Mouse (Mus musculus) ES-Bruce4 (cell line): ENCODE data around the gene Il27. TPM values are rescaled to one million over a fixed set of nuclear protein-coding genes. Genes with fewer than 3 reads are reported as not detected.

ENCODE experiments used
- H3K27ac ChIP-seq: 2 replicates; pipeline ENCODE4 v1.5.1; 2012; ENCODE audit warnings: low read length, inconsistent platforms; ENCODE audit not compliant: insufficient read depth
- H3K27me3 ChIP-seq: 2 replicates; pipeline ENCODE4 v1.6.1; 2012; ENCODE audit warnings: mild to moderate bottlenecking, low read length, inconsistent platforms; ENCODE audit not compliant: control insufficient read depth, poor library complexity, insufficient read depth, severe bottlenecking
- H3K36me3 ChIP-seq: 2 replicates; pipeline ENCODE4 v1.6.1; 2012; ENCODE audit warnings: inconsistent platforms, mild to moderate bottlenecking, low read length, moderate library complexity; ENCODE audit not compliant: control insufficient read depth, poor library complexity, insufficient read depth, severe bottlenecking
- H3K4me1 ChIP-seq: one replicate; pipeline ENCODE4 v1.8.1; 2011; ENCODE audit warnings: low read length; ENCODE audit not compliant: control insufficient read depth, insufficient read depth
- H3K4me3 ChIP-seq: 2 replicates; pipeline ENCODE4 v1.5.1; 2011; ENCODE audit warnings: low read depth, mild to moderate bottlenecking, low read length
- H3K9ac ChIP-seq: 2 replicates; pipeline ENCODE4 v1.6.1; 2012; ENCODE audit warnings: low read depth, mild to moderate bottlenecking, inconsistent platforms; ENCODE audit not compliant: poor library complexity, severe bottlenecking
- H3K9me3 ChIP-seq: replicated peaks from 2 replicates; pipeline ENCODE4 v1.6.1; 2012; ENCODE audit warnings: mild to moderate bottlenecking, low read length, inconsistent platforms; ENCODE audit not compliant: control insufficient read depth, poor library complexity, insufficient read depth, severe bottlenecking
- CTCF ChIP-seq: IDR thresholded peaks from one replicate; pipeline ENCODE4 v1.8.1; 2011; ENCODE audit warnings: low read depth, low read length
- EP300 ChIP-seq: IDR thresholded peaks from 2 replicates; pipeline ENCODE4 v1.6.1; 2011; ENCODE audit warnings: low read depth, low read length; ENCODE audit not compliant: insufficient read depth
- POLR2A ChIP-seq: IDR thresholded peaks from one replicate; pipeline ENCODE4 v1.8.1; 2011; ENCODE audit warnings: low read length; ENCODE audit not compliant: insufficient read depth
- polyA plus RNA-seq: library from polyadenylated mRNA; stranded (reverse); fragments of >200 nt; gene quantifications from 2 replicates; pipeline ENCODE4 v1.2.4, GENCODE M21; 2011; ENCODE audit warnings: low read depth; ENCODE audit not compliant: missing spikeins, insufficient read depth, insufficient read length

The Il27 gene
- polyA plus RNA-seq, 1 experiment, result not detected

DNA sequence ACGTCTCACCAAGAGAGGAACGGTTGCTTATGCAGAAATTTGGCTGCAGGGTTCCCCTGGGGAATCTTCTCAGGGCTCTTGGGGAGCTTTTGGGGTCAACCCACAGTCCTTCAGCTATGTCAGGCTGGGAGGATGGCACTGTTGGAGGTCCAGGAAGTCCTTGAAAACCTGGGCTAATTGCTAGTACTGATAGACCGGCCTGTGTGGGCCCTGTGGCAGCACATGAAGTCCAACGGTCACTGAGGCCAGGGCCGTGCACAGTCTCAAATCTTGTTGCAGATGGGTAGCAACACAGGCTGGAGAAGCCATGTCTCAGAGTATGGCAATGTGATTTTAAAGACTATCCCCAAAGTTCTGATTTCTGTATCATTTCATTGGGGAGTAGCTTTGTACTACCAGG, 13.1 kb upstream of the Il27 start:
- H3K4me1 ChIP-seq, result no peaks in the 10 kb centered on the region
- no peak overlapping the region for H3K4me3 ChIP-seq
- H3K27ac ChIP-seq, result no peak overlapping the region
- no peaks in the 10 kb centered on the region for H3K9me3 ChIP-seq
- H3K36me3 ChIP-seq, result no peaks in the 10 kb centered on the region
- H3K27me3 ChIP-seq, result no peaks in the 10 kb centered on the region
- TF ChIP-seq EP300 (no peak), CTCF (no peak), POLR2A (no peak)
- no peak overlapping the region for H3K9ac ChIP-seq

DNA sequence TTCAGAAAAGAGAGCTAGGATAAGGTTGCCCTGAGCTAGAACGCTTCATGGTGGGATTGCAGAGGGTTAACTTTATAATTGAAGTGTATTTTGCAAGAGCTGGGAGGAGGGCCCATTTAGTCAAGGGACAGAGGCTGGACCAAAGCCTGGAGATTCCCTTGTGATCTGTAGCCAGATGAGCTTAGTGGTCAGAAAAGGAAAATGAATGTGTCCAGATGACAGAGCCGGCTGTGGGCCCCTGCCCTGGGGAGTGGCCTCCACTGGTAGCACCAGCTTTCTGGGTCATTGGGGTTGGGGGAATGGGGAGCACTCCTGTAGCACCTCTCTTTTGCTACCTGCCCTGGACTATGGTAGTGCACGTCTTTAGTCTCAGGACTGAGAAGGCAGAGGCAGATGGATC, 12.3 kb upstream of the Il27 start:
- no peak overlapping the region for H3K27ac ChIP-seq
- no peaks in the 10 kb centered on the region for H3K9me3 ChIP-seq
- TF ChIP-seq CTCF, result no peak
- no peak for TF ChIP-seq POLR2A
- TF ChIP-seq EP300, result no peak
- no peak overlapping the region for H3K9ac ChIP-seq
- no peaks in the 10 kb centered on the region for H3K27me3 ChIP-seq
- H3K36me3 ChIP-seq, result no peaks in the 10 kb centered on the region
- H3K4me1 ChIP-seq, result no peaks in the 10 kb centered on the region
- no peak overlapping the region for H3K4me3 ChIP-seq

DNA sequence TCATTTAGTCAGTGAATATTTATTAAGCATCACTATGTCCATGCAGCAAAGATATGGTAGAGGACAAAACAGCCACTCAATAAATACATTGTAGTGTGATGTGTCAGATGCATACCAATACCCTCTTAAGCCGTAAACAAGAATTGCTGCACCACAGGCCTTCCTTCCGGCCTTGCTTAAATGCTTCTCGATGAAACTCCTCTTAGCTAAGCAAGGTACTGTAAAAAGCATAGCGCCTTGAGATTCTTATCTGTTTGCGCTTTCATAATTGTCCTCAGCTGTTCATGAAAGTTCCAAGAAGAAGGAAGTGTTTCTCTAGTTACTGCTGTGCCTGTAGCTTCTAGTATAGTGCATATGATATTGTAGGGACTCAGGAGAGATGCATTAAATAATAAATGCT, 11.9 kb upstream of the Il27 start:
- H3K9me3 ChIP-seq, result no peaks in the 10 kb centered on the region
- H3K27me3 ChIP-seq, result no peaks in the 10 kb centered on the region
- H3K36me3 ChIP-seq, result no peaks in the 10 kb centered on the region
- H3K4me3 ChIP-seq, result no peak overlapping the region
- TF ChIP-seq POLR2A (no peak), CTCF (no peak), EP300 (no peak)
- no peak overlapping the region for H3K9ac ChIP-seq
- H3K4me1 ChIP-seq, result no peaks in the 10 kb centered on the region
- H3K27ac ChIP-seq, result no peak overlapping the region

DNA sequence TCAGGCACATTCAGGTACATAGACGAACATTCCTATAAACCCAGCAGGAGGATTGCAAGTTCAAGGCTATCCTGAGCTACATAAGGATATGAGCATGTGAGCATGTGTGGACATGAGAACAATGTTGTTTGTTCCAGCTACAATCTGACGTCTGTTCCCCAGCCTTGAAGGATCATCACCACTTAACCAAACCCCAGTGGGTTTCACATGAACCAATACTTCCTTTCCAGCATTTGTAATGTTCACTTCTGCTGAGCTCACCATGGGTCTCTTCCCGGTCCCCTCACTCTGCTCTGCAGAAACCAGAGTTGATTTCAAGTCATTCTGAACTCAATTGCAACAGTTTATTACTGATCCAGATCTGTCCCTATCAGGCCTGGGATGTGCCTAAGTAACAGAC, 7.9 kb upstream of the Il27 start:
- no peak overlapping the region for H3K4me3 ChIP-seq
- H3K9ac ChIP-seq, result no peak overlapping the region
- H3K9me3 ChIP-seq, result no peaks in the 10 kb centered on the region
- H3K27ac ChIP-seq, result no peak overlapping the region
- no peaks in the 10 kb centered on the region for H3K4me1 ChIP-seq
- H3K36me3 ChIP-seq, result no peaks in the 10 kb centered on the region
- TF ChIP-seq CTCF (no peak), EP300 (no peak), POLR2A (no peak)
- H3K27me3 ChIP-seq, result no peaks in the 10 kb centered on the region

DNA sequence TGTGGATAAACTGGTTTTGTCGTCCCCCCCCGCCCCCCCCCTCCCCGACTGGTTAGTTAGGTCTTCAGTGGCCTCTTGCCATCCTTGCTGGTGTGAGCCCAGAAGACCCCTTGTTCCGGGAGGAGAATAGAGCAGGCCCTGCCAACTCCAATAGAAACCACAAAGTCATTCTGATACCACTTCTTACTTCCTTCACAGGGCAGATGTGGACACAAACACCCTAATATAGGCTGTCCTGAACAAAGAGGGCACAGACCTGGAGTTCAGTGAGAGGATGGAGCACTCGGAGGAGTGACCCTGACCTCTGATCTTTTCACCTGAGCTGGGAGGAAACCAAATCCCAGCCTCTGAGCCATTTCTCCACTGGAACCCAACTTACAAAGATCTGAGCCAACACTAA, 7.2 kb upstream of the Il27 start:
- H3K9me3 ChIP-seq, result no peaks in the 10 kb centered on the region
- no peaks in the 10 kb centered on the region for H3K4me1 ChIP-seq
- no peak for TF ChIP-seq CTCF
- TF ChIP-seq EP300, result no peak
- no peak for TF ChIP-seq POLR2A
- no peaks in the 10 kb centered on the region for H3K36me3 ChIP-seq
- H3K27me3 ChIP-seq, result no peaks in the 10 kb centered on the region
- no peak overlapping the region for H3K4me3 ChIP-seq
- no peak overlapping the region for H3K9ac ChIP-seq
- no peak overlapping the region for H3K27ac ChIP-seq

DNA sequence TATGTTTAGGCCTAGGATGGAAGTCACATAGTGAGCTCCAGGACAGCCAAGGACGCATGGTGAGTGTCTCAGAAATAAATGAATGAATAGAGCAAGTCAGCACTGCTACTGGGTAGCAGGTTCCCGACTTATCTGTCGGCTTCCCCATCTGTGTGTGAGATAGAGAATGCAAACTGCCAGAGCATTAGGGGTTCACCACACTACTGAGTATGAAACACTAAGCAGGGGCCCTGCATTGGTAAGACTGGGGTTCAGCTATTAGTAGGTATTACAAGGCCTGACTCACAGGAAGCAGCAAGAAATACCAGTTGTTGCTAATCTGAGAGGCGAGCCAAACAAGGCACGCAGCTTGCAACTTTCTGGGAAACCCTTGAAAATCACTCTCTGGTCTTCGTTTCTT, 4.2 kb upstream of the Il27 start:
- Histone ChIP-seq H3K27ac (no peak overlapping the region), H3K36me3 (no peaks in the 10 kb centered on the region), H3K27me3 (no peaks in the 10 kb centered on the region), H3K9me3 (no peaks in the 10 kb centered on the region), H3K4me3 (no peak overlapping the region), H3K4me1 (no peaks in the 10 kb centered on the region), H3K9ac (no peak overlapping the region)
- TF ChIP-seq EP300 (no peak), CTCF (no peak), POLR2A (no peak)
